Mouse (Mus musculus): ENCODE results near the gene Dmxl2.
A peak's percentile ranks its signal among the peaks of the same experiment; 100 is the strongest.

DNA sequence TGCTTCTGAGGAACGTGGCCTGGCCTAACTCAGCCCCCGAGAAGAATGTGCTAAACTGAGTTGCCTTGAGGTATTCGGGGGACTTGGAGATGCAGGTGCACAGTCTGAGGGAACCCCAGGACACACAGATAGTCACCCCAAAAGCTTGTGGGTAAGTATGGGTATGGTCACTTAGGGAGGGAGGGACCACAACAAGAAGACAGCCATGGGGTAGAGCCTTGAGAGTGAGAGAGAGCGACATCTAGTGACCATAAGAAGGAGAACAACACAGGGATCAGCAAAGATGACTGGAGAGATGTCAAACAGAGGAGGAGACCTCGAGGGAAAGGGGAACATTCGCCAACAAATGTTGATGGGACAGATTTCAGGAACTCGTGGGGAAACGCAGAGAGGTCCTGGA lies 178.0 kb downstream of the Dmxl2 start:
- TF ChIP-seq CTCF (IDR thresholded peaks at IDR 0.05; ENCODE audit: low read depth, low read length) = 0 out of 2 replicates have a peak, but pooled peaks have one; percentile 24
- no peak for TF ChIP-seq POLR2A (IDR thresholded peaks at IDR 0.05; ENCODE audit: borderline replicate concordance, low read depth, low read length)
